Mouse (Mus musculus) limb, embryonic 12.5 days (tissue): ENCODE data around the gene Brat1. TPM values are rescaled to one million over a fixed set of nuclear protein-coding genes. Genes with fewer than 3 reads are reported as not detected.

ENCODE experiments used
- polyA plus RNA-seq: library from polyadenylated mRNA; unstranded; fragments of >200 nt; fragmentation: Nextera tagmentation; extraction: Ambion mirVana; gene quantifications from 2 replicates; pipeline ENCODE4 v1.2.1, GENCODE M21; 2016

Brat1 gene
- polyA plus RNA-seq, 1 experiment from 2014 or later, result 22.4 TPM

Other genes with a start within 250 kb of the Brat1 start
- gene Chst12, start 199.5 kb upstream of the Brat1 start, polyA plus RNA-seq, result 14.4 and 17.0 TPM in 2 replicates
- gene Grifin, start 139.9 kb upstream of the Brat1 start, polyA plus RNA-seq, result 0.36 TPM in 1 of 2 replicates, not detected in the other
- gene Lfng, start 97.7 kb upstream of the Brat1 start, polyA plus RNA-seq, result 10.3 and 10.8 TPM in 2 replicates
- 48.8 and 58.0 TPM in 2 replicates for gene Ttyh3, start 56.0 kb upstream of the Brat1 start, polyA plus RNA-seq
- 26.0 and 28.8 TPM in 2 replicates for gene Iqce, start 2.6 kb upstream of the Brat1 start, polyA plus RNA-seq
- 0.89 and 0.93 TPM in 2 replicates for gene Amz1, start 19.1 kb downstream of the Brat1 start, polyA plus RNA-seq
- gene Gna12, start 125.4 kb downstream of the Brat1 start, polyA plus RNA-seq, result 18.5 and 49.7 TPM in 2 replicates